Mouse (Mus musculus): Measurements from ENCODE around the gene Mylk. TPM values are rescaled to one million over a fixed set of nuclear protein-coding genes. Genes with fewer than 3 reads are reported as not detected.

Mylk gene
- total RNA-seq, 2 experiments from 2014 or later = 37.8 to 45.8 TPM

DNA sequence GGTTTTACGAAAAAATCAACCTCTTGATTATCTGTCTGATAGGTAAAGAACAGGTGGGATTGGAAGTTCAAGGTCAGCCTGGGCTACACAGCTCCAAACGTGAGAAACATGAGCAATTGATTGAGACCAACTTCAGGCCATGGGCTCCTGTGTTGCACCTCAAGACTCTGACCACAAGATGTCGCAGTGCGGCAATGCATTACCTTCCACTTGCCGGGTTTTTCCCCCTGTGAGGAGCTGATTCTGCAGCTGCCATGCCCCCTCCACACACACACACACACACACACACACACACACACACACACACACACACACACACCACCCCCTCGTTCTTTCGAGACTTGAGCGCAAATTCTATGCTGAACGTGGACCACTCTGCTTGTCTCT, 157.3 kb downstream of the Mylk start:
- DNase-seq = peak; percentile 71 to 76

DNA sequence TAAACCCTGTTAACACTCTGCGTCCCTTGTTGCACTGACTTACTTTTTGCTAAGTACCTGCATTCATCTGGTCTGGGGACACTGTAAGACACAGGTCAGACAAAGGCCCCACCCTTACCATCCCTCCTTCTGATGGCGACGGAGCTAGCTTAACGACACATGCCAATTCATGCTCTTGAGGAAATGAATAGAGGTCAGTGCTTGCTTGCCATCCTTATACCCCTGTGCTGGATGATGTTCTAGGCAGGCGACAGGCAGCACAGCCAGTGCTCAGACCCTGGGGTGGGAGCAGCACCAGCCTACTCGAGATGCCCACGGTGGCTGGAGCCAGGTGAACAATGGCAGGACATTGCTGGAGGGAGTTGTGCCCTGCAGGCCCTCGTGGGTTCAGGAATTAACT, 157.8 kb downstream of the Mylk start:
- DNase-seq = no peak

- no peak for DNase-seq
Observed at GRCm38 (mm10) chr16:34904876-34905275, 159.9 kb downstream of the Mylk start.

GRCm38 (mm10) chr16:34909437-34909836, 164.4 kb downstream of the Mylk start:
- DNase-seq = peak in 1 of 2 experiments; percentile 28

GRCm38 (mm10) chr16:34917373-34917900, 172.4 kb downstream of the Mylk start:
- DNase-seq = no peak

GRCm38 (mm10) chr16:34920182-34920581, 175.2 kb downstream of the Mylk start:
- peak; percentile 47 to 72 for DNase-seq

DNA sequence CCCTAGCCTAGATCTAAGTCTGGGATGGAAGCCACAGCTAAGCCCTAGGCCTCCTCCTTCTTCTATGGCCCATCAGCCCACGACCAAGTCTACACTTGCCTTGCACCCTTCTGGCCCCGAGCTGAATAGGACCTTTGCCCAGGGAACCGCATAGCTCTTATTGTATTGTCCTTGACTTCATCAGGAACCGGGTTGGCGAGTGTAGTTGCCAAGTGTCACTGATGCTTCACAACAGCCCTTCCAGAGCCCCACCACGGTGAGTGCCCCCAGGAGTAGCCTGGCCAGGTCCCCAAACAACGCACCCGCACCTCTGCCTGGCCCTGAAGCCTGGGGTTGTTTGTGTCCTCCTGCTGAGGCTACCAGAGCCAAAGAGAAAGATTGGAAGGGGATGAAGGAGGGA, 175.9 kb downstream of the Mylk start:
- no peak for DNase-seq

DNA sequence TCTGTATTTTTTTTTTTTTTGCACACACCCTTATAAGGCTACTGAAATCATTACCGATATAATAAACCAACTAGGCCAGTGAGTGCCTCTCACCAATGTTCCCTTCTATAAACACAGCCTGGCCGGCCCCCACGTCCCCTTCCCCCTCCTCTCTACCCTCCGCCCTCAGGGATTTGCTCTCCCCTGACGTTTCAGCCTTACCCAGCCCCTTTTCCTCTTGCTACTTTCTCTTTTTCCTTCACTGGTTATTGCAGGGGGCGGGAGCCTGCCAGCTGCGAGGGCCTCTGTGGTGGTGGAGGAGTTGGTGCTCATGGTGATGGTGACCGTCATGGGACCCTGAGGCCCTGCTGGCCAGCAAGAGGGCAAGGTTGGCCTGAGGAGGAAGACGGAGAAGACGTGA, 176.3 kb downstream of the Mylk start:
- DNase-seq = no peak

- DNase-seq = peak in 1 of 2 experiments; percentile 30
Observed at GRCm38 (mm10) chr16:34923630-34924029, 178.6 kb downstream of the Mylk start.

- no peak for DNase-seq
Observed at GRCm38 (mm10) chr16:34924324-34924723, 179.3 kb downstream of the Mylk start.

GRCm38 (mm10) chr16:34924937-34925618, 180.1 kb downstream of the Mylk start:
- peak; percentile 90 to 93 for DNase-seq

DNA sequence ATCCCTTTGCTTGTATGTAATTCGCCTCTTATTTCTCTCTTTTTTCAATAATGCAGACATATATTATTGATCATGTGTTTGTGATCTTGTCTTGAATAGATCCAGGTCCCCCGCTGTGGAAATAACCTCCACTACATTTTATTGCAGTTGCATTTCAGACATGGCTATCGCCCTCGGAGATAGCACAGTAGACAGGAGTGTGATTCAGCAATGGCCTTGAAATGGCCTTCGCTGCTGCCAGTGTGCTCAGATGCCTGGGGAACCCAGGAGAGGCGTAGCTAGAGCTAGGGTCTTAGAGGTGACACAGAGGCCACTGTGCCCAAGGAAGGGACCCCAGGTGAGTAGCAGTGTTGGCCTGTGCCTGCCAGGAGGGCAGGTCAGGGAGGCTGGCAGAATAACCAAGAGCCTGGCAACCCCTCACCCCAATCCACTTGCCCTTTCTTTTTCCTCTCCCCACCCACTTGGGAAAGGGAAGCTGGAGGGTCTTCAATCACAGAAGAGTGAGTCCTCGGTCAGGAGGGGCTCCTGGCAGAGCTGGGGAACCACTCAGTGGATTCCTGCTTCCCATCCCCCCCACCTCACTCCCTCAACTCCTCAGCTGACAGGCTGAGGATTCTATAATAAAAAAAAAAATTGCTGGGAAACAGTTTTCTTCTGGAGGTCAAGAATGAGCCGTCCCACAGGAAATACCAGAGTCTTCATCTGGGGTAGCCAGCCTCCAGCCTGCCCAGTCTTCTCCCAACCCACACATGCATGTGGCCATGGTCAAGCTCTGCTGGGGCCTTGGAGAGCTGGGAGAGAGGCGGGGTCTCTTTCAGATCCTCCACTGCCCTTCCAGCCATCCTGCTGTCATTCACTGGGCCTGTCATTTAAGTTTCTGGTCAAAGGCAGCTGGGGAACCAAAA, 181.8 kb downstream of the Mylk start:
- peak; percentile 70 to 73 for DNase-seq

GRCm38 (mm10) chr16:34929686-34930085, 184.7 kb downstream of the Mylk start:
- no peak for DNase-seq

- DNase-seq = peak in 1 of 2 experiments; percentile 21
Observed at GRCm38 (mm10) chr16:34930110-34930509, 185.1 kb downstream of the Mylk start.

- no peak for DNase-seq
Observed at GRCm38 (mm10) chr16:34931306-34931705, 186.3 kb downstream of the Mylk start.

DNA sequence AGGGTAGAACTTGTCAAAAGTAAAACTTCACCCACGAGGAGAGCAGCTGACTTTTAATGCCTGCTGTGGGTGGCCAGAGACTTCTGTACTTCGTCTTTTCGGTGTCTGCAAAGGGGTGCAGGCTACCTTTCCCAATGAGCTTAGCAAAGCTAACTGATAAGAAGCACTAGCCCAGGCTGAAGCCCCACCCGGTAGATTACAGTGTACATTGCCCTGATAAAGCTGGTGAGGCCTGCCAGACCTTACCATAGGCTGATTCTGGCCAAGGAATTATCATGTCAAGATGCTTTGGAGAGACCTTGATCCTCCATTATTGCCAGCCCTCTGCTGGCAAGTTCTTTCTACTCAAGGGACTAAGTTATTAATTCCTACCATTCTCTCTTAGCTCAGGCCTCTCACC, 188.2 kb downstream of the Mylk start:
- no peak for DNase-seq

DNA sequence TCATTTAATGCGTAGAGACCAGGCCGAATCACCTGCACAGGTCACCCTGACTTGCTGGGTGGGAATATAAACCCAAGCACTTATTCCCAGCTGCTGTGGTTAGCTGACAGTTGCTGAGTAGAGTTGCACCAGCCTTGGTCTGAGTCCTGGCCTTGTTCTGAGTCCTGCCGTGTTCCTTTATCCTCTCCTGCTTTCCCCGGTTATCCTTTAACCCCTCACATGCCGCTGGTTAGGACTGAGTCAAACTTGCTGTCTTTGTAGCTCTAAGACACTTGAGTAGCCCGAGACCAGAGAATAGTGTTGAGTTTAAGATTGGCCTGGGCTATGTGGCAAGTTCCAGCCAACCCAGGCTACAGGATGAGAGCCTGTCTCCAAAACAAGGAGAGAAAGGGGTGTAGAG, 189.5 kb downstream of the Mylk start:
- no peak for DNase-seq

GRCm38 (mm10) chr16:34935514-34936338, 190.7 kb downstream of the Mylk start:
- DNase-seq = no peak

DNA sequence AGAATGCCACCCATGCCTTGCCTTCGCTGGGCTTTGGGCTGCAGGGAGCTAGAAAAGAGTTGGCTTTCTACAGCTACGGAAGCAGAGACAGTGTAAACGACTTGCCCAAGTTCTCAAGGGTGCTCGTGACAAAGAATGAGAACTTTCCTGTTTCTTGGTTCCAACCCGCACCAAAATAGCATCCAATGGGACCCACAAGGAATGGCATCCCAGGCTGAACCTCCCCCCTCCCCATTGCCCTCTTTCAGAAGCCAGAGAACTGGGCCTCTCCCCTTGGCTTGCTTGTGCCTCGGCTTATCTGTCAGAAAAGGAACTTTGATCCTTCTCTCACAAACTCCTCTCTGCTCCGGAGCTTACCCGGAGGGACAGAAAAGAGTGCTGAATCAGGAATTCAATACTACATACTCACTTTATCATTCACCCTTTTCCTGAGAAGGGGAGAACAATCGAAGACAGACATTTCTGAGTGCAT, 191.4 kb downstream of the Mylk start:
- no peak for DNase-seq

DNA sequence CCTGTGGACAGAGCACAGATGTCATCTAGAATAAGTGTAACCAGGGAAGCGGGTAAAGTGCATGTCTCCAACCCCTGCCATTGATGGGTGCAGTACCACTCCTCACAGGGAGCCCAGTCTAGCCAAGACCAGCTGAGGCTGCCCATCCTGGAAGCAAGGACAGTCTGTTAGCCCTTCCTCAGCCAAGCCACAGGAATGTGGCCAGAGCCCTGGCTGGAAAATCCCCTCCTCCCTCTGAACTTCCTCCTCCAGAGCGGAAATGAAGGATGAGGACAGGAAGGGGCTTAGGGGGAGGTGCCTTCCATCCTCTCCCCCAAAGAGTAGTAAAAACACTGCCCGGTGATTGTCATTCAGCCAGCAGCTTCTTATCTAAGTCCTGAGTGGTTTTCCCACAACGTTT, 192.6 kb downstream of the Mylk start:
- peak in 1 of 2 experiments; percentile 43 for DNase-seq

GRCm38 (mm10) chr16:34938248-34938647, 193.2 kb downstream of the Mylk start:
- no peak for DNase-seq

DNA sequence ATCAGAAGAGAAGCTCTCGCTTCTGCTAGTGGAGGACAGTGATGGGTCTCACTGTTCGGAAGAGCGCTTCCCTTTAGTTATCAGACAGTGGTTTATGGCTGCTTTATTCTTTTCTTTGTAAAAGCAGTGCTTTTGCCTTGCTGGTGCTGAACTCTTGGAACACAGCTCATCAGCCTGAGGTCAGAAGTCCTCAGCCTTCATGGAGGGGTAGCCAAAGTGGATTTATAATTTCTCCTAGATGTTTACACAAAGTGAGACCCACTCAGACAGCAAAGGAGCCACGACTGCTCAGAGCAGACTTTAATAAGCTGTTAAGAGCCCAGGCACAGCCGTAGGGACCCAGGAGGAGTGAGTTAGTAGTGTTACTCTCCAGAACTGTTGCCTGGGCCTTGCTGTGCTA, 194.9 kb downstream of the Mylk start:
- DNase-seq = no peak
